Mouse (Mus musculus) monocyte, adult 2 months (primary cell): ENCODE results near the gene Apc2.
A peak's percentile ranks its signal among the peaks of the same experiment; 100 is the strongest.

ENCODE experiments used
- DNase-seq, 2 experiments: peaks; one replicate each; pipeline ENCODE4 v3.0.0; 2022; ENCODE audit warnings: low spot score in 2 of 2, low read depth in 1 of 2

The Apc2 gene

DNA sequence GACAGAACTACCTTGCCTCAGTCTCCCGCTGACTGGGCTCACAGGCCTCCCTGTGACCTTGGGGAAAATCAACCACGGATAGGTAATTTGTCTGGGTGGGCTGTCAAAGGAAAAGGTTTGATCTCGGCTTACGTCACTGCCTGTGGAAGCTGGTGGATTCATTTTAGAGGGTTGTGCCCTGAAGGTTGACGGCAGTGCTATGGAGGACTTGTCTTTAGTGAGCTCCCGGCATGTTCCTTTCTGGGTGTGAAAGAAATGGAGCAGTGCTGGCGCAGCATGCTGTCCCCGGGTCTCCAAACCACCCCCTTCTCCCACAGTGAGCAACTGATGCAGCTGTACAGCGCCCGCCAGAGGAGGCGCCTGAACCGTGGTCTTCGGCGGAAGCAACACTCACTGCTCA, 2.5 kb upstream of the Apc2 start:
- no peak for DNase-seq

DNA sequence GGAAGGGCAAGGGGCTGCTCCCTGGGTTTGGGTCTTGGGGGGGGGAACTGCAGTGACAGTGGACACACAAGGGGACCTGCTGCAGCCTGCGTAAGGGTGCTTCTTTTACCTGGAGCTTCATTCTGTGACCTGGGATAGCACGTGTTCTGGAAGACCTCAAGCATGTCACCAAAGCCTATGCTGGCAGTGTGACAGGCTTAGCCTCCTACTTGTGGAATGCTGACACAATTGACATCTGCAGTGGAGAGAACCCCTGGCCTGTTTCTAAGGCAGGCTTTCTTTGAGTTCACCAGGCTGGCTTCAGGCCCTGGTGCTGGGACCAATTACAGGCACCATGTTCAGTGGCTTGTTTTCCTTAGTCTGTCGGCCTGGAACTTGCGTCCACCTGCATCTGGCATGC, 1.5 kb upstream of the Apc2 start:
- no peak for DNase-seq

DNA sequence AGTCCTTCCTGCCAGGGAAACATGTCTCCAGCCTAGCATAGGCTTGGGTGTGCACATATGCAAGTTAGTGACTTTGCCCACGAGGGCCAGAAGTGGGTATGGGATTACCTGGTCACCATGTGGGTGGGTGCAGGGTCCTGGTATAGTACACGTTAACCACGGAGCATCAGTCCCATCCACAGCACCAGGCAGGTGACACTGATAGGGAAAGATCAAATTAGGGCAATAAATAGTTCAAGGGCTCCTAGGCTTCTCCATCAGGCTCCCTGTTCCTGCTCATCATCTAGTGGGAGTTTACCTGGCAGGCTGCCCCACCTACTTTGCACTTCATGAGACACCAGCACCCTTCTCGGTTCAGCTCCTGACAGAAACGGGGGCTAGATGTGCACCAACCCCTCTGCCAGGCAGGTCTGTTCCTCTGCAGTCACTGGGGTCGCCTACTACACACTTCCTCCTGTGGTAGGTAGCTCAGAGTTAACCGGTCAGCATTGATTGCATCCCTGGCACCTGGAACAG, 931 bp upstream of the Apc2 start:
- no peak for DNase-seq

DNA sequence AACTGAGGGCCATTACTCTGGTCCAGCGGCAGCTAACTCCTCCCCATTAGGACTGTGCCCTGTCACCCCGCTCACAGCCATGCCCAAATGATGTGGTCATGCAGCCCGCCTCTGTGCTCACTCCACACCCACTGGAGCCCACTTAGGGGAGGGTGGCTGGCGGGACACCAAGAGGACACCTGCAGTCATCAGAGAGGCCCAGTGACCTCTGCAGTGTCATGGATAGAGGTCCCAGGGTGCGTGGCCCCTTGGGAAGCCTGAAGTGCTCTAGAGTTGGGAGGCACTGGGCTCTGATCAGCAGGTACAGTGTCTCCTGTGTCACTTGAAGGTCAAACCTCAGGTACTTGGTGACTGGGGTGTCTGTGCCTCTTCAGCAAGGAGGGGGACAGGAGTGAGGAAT, 1.0 kb downstream of the Apc2 start:
- no peak for DNase-seq

GRCm38 (mm10) chr10:80297526-80298133, 1.9 kb downstream of the Apc2 start:
- no peak for DNase-seq

DNA sequence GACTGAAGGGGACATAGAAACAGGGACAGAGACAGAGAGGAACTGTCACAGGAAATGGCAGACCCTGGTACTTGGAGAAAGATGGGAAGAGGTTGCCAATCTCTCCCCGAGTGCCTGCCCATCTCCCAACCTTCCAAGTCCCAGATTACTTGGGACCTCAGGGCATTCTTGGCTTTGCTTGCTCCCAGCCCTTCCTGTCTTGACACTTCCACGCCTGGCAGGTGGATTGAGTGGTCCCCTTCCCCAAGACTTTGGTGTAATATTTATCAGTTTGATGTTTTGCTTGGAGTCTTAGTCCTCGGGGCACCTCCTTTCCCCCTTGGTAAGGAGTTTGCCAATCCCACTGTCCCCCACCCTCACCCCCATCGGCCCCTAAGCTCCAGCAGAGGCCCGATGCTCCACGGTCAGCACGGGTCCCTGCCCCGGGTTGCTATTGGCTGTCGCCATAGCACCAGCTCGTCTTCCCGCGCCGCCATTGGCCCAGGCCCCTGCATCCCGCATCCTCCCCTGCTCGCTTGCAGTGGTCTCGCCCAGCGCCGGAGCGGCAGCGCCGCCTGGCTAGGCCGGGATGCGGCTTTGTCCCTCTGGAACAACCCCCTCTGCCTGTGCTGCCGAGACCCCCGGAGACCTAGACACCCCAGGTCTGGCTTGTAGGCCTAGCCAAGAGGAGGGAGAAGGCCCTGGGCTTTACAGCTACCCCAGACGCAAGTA, 2.9 kb downstream of the Apc2 start:
- DNase-seq, result no peak

DNA sequence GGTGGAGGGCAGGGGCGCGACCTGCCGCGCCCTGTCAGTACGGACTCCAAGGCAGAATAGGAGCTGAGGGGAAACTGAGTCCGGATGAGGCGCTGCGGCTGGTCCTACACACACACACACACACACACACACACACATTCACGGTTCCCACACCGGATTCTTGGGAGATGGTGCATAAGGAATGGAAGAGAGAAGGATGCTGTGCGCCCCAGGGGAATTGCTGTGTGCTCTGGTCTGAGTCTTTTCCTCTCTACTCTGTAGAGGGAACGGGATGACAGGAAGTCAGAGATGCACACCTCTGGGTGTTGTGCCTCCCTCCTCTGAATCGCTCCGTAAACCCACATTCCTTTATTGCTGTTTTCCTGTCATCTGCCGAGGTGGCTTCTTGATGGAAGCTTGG, 3.5 kb downstream of the Apc2 start:
- no peak for DNase-seq

DNA sequence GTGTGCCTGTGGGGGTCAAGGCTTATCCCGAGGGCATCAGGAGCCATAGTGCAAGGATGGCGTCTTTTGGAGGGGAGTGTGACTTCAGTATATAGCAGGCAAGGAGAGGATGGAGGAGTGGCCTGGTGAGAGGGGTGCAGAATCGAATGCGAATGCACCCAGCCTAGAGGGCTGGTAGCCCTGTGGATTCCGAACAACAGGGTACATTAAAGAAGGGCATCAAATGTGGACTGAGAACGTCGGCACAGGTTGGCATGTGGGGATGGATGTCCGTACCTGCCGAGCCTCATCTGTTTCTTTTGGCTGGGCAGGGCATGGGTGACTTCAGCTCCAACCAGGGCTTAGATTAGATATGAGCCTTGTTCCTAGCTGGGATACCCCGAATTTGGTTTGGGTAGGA, 4.0 kb downstream of the Apc2 start:
- no peak for DNase-seq

DNA sequence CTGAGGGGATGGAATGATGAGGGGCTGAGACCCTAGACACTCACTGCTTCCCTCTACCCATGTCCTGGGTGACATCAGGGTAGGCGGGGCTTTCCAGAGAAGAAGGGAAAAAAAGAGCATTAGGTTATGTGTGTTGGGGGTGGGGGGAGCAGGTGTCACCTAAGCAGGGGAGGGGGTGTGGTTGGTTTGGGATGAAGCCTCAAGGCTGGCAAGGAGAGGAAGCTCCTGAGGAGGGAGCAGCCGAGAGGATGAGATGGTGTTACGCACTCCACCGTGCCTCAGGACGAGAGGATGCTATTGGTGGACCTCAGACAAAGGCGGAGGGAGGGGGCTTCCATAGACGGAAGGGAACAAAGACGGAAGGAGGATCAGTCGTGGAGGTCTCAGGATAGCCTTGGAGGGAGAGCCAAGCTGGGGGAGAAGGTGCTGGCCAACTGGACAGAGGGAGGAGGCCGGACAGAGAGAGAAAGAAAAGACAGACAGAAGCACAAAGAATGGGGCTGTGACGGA, 5.0 kb downstream of the Apc2 start:
- no peak for DNase-seq

DNA sequence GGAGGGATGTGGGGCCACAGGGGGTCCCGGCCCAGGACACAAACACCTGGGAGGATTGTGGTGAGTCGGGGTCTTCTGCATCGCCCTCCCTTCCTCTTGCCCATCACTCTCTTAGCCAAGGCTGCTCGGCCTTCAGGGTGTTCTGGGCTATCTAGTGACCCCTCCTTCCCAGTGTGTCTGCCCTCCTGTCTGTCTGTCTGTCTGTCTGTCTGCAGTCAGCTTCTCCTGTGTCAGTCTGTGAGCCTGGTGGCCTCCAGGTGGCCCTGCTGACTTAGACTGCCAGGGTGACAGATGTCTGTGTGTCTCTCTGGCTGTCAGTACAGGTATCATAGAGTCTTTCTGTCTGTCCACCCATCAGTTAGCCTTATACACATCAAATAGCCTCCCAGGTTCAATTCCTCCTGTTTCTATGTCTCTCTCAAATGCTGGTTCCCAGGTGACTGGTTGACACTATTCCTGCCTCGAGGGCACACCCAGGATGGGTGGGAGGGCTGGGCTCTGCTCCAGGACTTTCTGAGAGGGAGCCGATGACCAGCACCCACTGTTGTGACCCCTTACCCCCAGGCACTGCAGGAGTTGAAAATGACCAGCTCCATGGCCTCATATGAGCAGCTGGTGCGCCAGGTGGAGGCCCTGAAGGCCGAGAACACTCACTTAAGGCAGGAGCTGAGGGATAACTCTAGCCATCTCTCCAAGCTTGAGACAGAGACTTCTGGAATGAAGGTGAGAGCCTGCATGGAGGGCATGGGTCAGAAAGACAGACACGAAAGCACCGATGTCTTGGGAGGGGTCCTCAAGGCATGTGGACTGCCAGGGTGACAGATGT, 5.7 kb downstream of the Apc2 start:
- DNase-seq, result no peak

- DNase-seq, result no peak
Observed at GRCm38 (mm10) chr10:80302082-80302355, 6.2 kb downstream of the Apc2 start.

GRCm38 (mm10) chr10:80302471-80302881, 6.7 kb downstream of the Apc2 start:
- DNase-seq, result no peak

DNA sequence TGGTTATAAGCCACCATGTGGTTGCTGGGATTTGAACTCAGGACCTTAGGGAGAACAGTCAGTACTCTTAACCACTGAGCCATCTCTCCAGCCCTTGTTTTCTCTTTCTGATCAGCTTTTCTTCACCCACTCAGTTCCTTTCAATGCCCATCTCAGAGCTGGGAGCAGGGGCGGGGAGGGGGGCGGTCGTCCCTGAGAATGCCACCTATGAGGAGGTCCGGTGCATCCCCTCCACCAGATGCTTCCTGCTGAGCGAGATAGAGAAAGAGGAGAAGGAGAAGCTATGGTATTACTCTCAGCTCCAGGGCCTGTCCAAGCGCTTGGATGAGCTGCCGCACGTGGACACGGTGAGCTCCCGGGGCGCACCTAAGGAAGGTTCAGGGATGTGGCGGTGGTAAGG, 8.7 kb downstream of the Apc2 start:
- no peak for DNase-seq

- peak in 1 of 2 experiments; percentile 31 for DNase-seq
Observed at GRCm38 (mm10) chr10:80304862-80305261, 9.1 kb downstream of the Apc2 start.

DNA sequence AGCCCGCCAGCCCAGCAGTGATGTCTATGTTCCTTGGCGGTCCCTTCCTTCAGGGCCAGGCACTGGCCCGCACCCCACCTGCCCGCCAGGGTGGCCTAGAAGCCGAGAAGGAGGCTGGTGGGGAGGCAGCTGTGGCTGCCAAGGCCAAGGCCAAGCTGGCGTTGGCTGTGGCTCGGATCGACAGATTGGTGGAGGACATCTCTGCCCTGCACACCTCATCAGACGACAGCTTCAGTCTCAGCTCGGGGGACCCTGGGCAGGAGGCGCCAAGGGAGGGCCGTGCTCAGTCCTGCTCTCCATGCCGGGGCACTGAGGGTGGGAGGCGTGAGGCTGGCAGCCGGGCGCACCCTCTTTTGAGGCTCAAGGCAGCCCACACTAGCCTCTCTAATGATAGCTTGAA, 15.8 kb downstream of the Apc2 start:
- DNase-seq, result no peak

DNA sequence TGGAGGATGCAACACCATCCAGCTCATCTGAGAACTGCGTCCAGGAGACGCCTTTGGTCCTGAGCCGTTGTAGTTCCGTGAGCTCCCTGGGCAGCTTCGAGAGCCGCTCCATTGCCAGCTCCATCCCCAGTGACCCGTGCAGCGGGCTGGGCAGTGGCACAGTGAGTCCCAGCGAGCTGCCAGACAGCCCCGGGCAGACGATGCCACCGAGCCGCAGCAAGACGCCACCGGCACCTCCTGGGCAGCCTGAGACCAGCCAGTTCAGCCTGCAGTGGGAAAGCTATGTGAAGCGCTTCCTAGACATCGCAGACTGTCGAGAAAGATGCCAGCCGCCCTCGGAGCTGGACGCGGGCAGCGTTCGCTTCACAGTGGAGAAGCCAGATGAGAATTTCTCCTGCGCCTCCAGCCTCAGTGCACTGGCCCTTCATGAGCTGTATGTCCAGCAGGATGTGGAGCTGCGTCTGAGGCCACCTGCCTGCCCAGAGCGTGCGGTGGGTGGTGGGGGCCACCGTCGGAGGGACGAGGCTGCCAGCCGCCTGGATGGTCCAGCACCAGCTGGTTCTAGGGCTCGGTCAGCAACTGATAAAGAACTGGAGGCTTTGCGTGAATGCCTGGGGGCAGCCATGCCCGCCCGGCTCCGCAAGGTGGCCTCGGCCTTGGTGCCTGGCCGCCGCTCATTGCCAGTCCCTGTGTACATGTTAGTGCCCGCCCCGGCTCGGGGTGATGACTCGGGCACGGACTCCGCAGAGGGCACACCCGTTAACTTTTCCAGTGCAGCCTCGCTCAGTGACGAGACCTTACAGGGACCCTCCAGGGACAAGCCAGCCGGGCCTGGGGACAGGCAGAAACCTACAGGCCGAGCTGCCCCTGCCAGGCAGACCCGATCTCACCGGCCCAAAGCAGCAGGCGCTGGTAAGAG, 17.1 kb downstream of the Apc2 start:
- no peak for DNase-seq

DNA sequence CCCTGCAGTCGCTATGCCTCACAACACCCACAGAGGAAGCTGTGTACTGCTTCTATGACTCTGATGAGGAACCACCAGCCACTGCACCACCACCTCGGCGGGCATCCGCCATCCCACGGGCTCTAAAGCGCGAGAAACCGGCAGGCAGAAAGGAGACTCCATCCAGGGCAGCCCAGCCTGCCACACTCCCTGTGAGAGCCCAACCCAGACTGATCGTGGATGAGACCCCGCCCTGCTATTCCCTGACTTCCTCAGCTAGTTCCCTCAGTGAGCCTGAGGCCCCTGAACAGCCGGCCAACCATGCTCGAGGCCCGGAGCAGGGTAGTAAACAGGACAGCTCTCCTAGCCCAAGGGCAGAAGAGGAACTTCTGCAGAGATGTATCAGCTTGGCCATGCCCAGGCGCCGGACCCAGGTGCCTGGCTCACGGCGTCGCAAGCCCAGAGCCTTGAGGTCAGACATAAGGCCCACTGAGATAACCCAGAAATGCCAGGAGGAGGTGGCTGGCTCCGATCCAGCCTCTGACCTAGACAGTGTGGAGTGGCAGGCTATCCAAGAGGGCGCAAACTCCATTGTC, 17.9 kb downstream of the Apc2 start:
- DNase-seq, result no peak

DNA sequence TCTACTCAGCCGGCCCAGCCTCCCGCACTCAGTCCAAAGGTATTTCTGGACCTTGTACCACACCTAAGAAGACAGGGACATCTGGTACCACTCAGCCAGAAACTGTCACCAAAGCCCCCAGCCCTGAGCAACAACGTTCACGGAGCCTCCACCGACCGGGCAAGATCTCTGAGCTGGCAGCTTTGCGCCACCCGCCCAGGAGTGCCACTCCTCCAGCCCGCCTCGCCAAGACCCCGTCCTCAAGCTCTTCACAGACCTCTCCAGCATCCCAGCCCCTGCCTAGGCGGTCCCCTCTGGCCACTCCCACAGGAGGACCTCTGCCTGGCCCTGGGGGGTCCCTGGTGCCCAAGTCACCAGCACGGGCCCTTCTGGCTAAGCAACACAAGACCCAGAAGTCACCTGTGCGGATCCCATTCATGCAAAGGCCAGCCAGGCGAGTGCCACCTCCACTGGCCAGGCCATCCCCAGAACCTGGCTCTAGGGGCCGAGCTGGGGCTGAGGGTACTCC, 18.8 kb downstream of the Apc2 start:
- DNase-seq, result no peak

- no peak for DNase-seq
Observed at GRCm38 (mm10) chr10:80315315-80315714, 19.5 kb downstream of the Apc2 start.

DNA sequence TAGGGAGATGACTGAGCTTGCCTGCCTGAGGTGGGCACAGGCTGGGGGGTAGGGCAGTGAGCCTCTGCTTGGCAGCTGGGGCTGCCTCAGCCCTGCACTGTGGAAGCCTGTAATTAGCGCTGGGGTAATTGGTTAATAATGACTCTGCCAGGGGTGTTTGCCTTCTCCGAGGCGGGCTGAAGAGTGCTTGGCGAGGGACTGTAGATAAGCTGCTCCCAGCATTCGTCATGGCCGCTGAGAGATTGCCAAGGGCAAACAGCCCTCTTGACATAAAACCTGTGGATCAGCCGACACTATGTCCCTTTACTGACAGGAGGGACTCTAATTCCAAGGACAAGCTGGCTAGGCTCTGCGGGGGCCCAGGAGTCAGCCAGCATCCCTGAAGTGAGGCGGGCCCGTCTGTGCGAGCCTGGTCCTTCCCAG, 20.6 kb downstream of the Apc2 start:
- DNase-seq, result no peak
